In genomic region chr9:71750015-71750672, GRCm38 (mm10) we compare ENCODE assay signal across 8 mouse cellular contexts. TPM values are rescaled to one million over a fixed set of nuclear protein-coding genes. Genes with fewer than 3 reads are reported as not detected.
DNase-seq lines count a peak whose midpoint lies in the region; ATAC-seq and TF ChIP-seq lines count a peak whose summit lies in the region.

No protein-coding gene starts in this region.

- H3K4me1 ChIP-seq in forebrain, embryonic 11.5 days (replicated peaks; ENCODE audit: control insufficient read depth, insufficient read depth, low read length), result peaks cover 8% of the 10 kb centered on the region; the same call in 1 of the 2 replicates
- peaks cover 15% of the 10 kb centered on the region for H3K4me1 ChIP-seq in kidney, postnatal 0 days (replicated peaks; ENCODE audit: insufficient read depth, low read length)

- H3K4me2 ChIP-seq in forebrain, embryonic 11.5 days (ENCODE audit: low read depth, low read length, severe bottlenecking), result no peak overlapping the region
- no peak overlapping the region for H3K4me2 ChIP-seq in kidney, postnatal 0 days (ENCODE audit: low read length)

- no peaks in the 10 kb centered on the region for H3K27me3 ChIP-seq in forebrain, embryonic 11.5 days (ENCODE audit: control insufficient read depth, insufficient read depth, low read length)
- no peaks in the 10 kb centered on the region for H3K27me3 ChIP-seq in kidney, postnatal 0 days (ENCODE audit: insufficient read depth, low read length)

- no peak overlapping the region for H3K4me3 ChIP-seq in forebrain, embryonic 11.5 days (ENCODE audit: low read depth, low read length)
- H3K4me3 ChIP-seq in kidney, postnatal 0 days (replicated peaks; ENCODE audit: low read depth, low read length), result no peak overlapping the region

- no peaks in the 10 kb centered on the region for H3K36me3 ChIP-seq in forebrain, embryonic 11.5 days (ENCODE audit: control insufficient read depth, insufficient read depth, low read length)
- no peaks in the 10 kb centered on the region for H3K36me3 ChIP-seq in kidney, postnatal 0 days (ENCODE audit: insufficient read depth, low read length)

- WGBS in forebrain, embryonic 11.5 days, result 2% methylated on average over 4 of the region's 4 CpGs
- 22% methylated on average over 4 of the region's 4 CpGs for WGBS in kidney, postnatal 0 days

- H3K27ac ChIP-seq in forebrain, embryonic 11.5 days (ENCODE audit: low read depth, low read length), result peak overlapping the region; percentile 48; the same call in 1 of the 2 replicates
- H3K27ac ChIP-seq in kidney, postnatal 0 days, result 0 out of 2 replicates have a peak overlapping the region, but pooled peaks have one; percentile 27

- peak; percentile 35 for DNase-seq in kidney, adult 11 months
- DNase-seq in kidney, adult 18-20 months, result no peak
- peak; percentile 76 for DNase-seq in forebrain, embryonic 11.5 days (ENCODE audit: low spot score)
- DNase-seq in kidney, postnatal 0 days (ENCODE audit: low spot score), result peak; percentile 69
- peak; percentile 23 for DNase-seq in retina, adult 2 months (ENCODE audit: low read depth, low spot score)
- DNase-seq in cerebellum, postnatal 25 days, result no peak
- DNase-seq in gastrocnemius, adult 8-10 months (ENCODE audit: low spot score in 2 of 2), result no peak

- peak; percentile 61 for ATAC-seq in forebrain, embryonic 11.5 days (replicated peaks; ENCODE audit: low FRiP score)
- no peak for ATAC-seq in kidney, postnatal 0 days (replicated peaks; ENCODE audit: low FRiP score, low read depth)
- ATAC-seq in CD4-positive, CD25-positive, alpha-beta regulatory T cell, adult 4 months, result no peak

- TF ChIP-seq CTCF in kidney, postnatal 0 days (IDR thresholded peaks at IDR 0.05; ENCODE audit: low read depth), result no peak

- H3K9me3 ChIP-seq in forebrain, embryonic 11.5 days (ENCODE audit: control insufficient read depth, low read length), result no peaks in the 10 kb centered on the region
- no peaks in the 10 kb centered on the region for H3K9me3 ChIP-seq in kidney, postnatal 0 days (replicated peaks; ENCODE audit: low read length)

- H3K9ac ChIP-seq in forebrain, embryonic 11.5 days (ENCODE audit: low read length), result no peak overlapping the region
- no peak overlapping the region for H3K9ac ChIP-seq in kidney, postnatal 0 days (ENCODE audit: low read depth, low read length)

RNA-seq across cellular contexts. Expression of gene Cgnl1, which starts 21.3 kb away (rescaled TPM):
- 5.2 and 5.9 TPM in 2 replicates for polyA plus RNA-seq in forebrain, embryonic 11.5 days (2014; fragmentation: Nextera tagmentation; extraction: Ambion mirVana)
- polyA plus RNA-seq in kidney, postnatal 0 days (2015; fragmentation: Nextera tagmentation; extraction: Ambion mirVana), result 33.8 and 37.9 TPM in 2 replicates
- not detected for polyA plus RNA-seq in CD4-positive, CD25-positive, alpha-beta regulatory T cell, adult 4 months (2017; shearing (Covaris generic))
- 1 to 10 TPM; 2.8 to 5.4 (median 3.9) TPM for total RNA-seq in gastrocnemius, adult 8-10 months (2022)

Comparison
In these comparisons a context has a peak if more than half of its experiments do, and no peak if none do; other contexts are left out.
1. DNase-seq: peak in kidney, adult 11 months (single experiment), forebrain, embryonic 11.5 days (single experiment), kidney, postnatal 0 days (single experiment) and retina, adult 2 months (single experiment); none in kidney, adult 18-20 months (single experiment), cerebellum, postnatal 25 days (0 of 2) and gastrocnemius, adult 8-10 months (0 of 2).